Mouse (Mus musculus) ES-E14 (cell line): ENCODE results near the gene Cabp1.

Experiments
- CHD2 ChIP-seq: IDR thresholded peaks from 2 replicates; pipeline ENCODE4 v1.6.1; 2014; ENCODE audit warnings: mild to moderate bottlenecking, low read depth, low read length, inconsistent platforms
- HCFC1 ChIP-seq: IDR thresholded peaks from 2 replicates; pipeline ENCODE4 v1.6.1; 2012; ENCODE audit warnings: low read length, inconsistent platforms, borderline replicate concordance; ENCODE audit not compliant: insufficient read depth
- MAFK ChIP-seq: IDR thresholded peaks from 2 replicates; pipeline ENCODE4 v1.6.1; 2014; ENCODE audit warnings: mild to moderate bottlenecking, low read depth, low read length, inconsistent platforms; ENCODE audit not compliant: insufficient read depth

GRCm38 (mm10) chr5:115204562-115205311 is 10.6 kb upstream of the Cabp1 start:
- TF ChIP-seq MAFK (no peak), CHD2 (no peak), HCFC1 (no peak)
